Mouse (Mus musculus): ENCODE data around the gene Serpina1b. TPM values are rescaled to one million over a fixed set of nuclear protein-coding genes. Genes with fewer than 3 reads are reported as not detected.

Gene Serpina1b
- not detected for polyA plus RNA-seq (2017; shearing (Covaris generic))

DNA sequence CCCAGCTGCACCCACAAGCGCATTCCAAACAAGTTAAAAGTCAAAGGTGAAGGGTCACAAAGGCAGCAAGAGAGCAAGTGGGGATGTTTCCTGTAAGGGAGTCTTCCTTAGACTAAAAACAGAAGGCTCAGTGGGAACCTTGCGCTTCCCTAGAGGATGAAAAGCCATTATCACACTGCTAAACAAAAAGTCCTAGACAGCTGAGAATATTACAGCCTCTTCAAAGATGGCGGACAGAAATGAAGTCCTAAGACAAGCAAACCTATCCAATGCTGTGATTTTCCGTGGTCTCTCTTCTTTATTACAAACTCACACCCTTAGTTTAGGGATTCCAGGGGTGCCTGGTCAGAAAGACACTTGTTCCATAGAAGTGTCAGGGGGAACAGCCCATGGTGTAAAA is at the start of gene Serpina1b:
TSS of gene Serpina1b (minus strand) at position 101 of the 400 bp plus-strand sequence.

DNA sequence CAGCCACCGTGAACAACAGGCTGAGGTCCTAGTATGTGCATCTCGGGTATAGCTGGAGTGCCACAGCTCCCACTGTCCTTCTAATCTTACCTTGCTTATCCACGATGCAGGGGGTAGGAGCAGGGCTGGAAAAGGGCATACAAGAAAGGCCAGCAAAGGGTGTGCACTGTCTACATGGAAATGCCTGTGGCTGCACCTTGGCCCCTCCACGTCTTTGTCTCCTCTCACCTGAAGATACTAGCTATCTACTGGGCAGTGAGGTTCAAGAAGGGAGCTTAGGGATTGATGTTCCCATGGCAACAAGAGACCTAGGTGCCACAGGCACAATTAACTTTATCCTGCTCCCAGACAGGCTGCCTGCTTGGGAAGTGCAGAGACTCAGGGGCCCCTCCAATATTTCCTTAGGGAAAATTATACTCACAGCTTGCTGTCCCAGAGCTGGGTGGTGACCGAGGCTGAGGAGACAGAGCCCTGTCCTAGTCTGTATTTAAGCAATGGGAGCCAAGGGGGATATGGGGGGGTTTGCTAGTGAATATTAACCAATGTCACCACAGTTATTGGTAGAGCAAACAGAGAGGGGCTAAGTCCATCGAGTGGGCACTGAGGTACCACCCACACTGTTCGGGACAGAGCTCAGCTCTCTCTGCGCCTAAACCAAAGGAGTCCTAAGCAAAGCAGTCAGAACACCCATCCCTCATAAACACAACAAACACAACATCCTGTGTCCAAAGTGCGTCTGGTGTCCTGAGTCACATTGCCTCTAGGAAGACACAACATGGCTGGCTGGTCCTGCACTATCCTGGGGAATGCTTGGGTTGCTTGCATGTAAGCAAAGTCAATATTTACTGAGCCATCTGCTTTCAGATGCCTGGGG is 33.2 kb upstream of the Serpina1b start, which contains the start of gene Serpina1a:
TSS of gene Serpina1a (minus strand) at position 462 of the 874 bp plus-strand sequence.

DNA sequence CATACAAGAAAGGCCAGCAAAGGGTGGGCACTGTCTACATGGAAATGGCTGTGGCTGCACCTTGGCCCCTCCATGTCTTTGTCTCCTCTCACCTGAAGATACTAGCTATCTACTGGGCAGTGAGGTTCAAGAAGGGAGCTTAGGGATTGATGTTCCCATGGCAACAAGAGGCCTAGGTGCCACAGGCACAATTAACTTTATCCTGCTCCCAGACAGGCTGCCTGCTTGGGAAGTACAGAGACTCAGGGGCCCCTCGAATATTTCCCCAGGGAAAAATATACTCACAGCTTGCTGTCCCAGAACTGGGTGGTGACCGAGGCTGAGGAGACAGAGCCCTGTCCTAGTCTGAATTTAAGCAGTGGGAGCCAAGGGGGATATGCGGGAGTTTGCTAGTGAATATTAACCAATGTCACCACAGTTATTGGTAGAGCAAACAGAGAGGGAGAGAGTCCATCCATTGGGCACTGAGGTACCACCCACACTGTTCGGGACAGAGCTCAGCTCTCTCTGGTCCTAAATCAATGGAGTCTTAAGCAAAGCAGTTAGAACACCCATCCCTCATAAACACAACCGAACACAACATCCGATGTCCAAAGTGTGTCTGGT is 56.8 kb downstream of the Serpina1b start, which contains the start of gene Serpina1d:
TSS of gene Serpina1d (minus strand) at position 347 of the 606 bp plus-strand sequence.

DNA sequence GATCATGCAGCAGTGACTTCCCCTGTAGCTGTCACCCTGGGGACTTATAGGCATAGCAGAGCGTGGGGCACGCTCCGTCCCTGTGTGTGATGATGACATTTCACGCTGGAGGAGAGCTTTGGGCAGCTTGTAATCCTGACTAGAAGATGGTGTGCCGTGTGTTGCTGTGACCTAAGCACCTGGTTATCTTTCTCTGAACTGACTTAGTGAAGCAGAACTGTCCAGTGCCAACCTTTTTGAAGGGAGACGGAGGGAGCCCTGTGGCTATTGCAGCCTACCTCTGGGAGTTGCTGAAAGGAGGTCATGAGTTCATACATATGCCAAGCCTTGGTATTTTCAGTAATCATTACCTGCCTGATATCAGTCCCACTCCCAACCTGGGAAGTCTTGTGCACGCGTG is 134.7 kb downstream of the Serpina1b start, which contains the start of gene Serpina1f:
TSS of gene Serpina1f (minus strand) at position 101 of the 400 bp plus-strand sequence.

Other genes starting within 250 kb of the Serpina1b start
- not detected for gene Serpina10, start 198.9 kb downstream of the Serpina1b start, polyA plus RNA-seq (2017; shearing (Covaris generic))
- not detected for gene Serpina6, start 173.2 kb downstream of the Serpina1b start, polyA plus RNA-seq (2017; shearing (Covaris generic))
- not detected for gene Serpina16, start 154.2 kb downstream of the Serpina1b start, polyA plus RNA-seq (2017; shearing (Covaris generic))
- gene Serpina1f, start 134.8 kb downstream of the Serpina1b start, polyA plus RNA-seq (2017; shearing (Covaris generic)) = not detected
- not detected for gene Serpina1d, start 56.8 kb downstream of the Serpina1b start, polyA plus RNA-seq (2017; shearing (Covaris generic))
- not detected for gene Serpina1a, start 33.2 kb upstream of the Serpina1b start, polyA plus RNA-seq (2017; shearing (Covaris generic))
- not detected for gene Serpina1c, start 74.5 kb upstream of the Serpina1b start, polyA plus RNA-seq (2017; shearing (Covaris generic))
- not detected for gene Serpina1e, start 128.6 kb upstream of the Serpina1b start, polyA plus RNA-seq (2017; shearing (Covaris generic))
- not detected for gene Serpina11, start 159.6 kb upstream of the Serpina1b start, polyA plus RNA-seq (2017; shearing (Covaris generic))
- 11.3 TPM for gene Serpina9, start 183.4 kb upstream of the Serpina1b start, polyA plus RNA-seq (2017; shearing (Covaris generic))
- gene Serpina12, start 214.1 kb upstream of the Serpina1b start, polyA plus RNA-seq (2017; shearing (Covaris generic)) = 0.28 TPM

Measured in inflammation-experienced regulatory T-cells, adult 16 weeks (primary cell).